Mouse (Mus musculus) monocyte, adult 59 days (primary cell): ENCODE data around the gene Acer3. TPM values are rescaled to one million over a fixed set of nuclear protein-coding genes. Genes with fewer than 3 reads are reported as not detected.

Source experiments
- total RNA-seq, 2 experiments: library from RNA; stranded (reverse); gene quantifications; one replicate each; pipeline ENCODE4 v1.2.4; 2023

Acer3 gene
- total RNA-seq = 100 to 1,000 TPM; 154 TPM

GRCm38 (mm10) chr7:98321083-98321482 is at the start of gene Acer3:
Gene Acer3 (minus strand): TSS chr7:98321208.

DNA sequence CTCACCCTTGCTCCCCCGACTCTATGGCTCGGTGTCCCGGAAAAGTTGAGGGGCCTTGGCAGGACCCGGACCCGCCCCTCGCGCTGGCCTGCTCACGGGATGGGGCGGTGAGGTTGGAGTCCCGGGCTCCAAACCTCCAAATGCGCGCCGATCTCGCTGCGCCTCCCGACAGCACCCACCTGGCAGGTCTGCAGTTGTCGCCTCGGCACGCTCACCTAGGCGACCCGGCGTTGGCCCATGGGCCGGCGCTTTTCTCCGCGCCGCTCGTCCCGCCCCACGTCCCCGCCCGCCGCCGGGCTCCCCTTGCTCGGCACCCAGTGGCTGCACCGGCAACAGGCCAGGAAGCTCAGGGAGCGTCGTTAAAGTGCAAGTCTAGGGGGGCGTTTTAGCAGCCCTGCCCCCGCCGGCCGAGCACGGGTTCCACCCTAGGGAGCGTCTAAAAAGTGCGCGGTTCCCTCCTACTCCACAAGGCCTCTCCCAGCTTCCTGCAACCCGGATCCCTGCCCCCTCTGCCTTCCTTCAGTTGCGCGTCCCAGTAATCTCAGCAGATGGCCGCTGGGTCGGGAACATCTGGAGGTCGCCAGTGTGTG is 40.1 kb upstream of the Acer3 start, which contains the start of gene Tsku:
Gene Tsku, minus strand, starts transcription at position 266 of the 590 bp plus-strand sequence.

DNA sequence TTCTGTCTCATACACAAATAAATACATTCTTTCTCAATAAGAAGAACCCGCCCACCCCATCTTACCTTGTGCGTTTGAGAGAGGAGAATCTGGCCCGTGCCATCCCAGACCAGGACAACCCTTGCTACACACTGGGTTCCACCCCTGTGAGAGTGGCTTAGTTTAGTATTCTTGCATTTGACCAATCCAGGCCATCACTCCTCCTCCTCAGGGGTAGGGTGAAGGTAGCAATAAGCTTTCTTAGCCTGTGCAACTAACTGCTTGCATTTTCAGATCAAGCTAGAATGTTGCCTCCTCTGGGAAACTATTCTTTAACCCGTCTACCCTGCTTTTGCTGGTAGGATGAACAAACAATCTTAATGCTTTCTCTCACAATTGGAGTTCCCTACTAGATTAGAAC is 121.6 kb downstream of the Acer3 start, which contains the start of gene B3gnt6:
Gene B3gnt6, minus strand, starts transcription at position 101 of the 400 bp plus-strand sequence.

DNA sequence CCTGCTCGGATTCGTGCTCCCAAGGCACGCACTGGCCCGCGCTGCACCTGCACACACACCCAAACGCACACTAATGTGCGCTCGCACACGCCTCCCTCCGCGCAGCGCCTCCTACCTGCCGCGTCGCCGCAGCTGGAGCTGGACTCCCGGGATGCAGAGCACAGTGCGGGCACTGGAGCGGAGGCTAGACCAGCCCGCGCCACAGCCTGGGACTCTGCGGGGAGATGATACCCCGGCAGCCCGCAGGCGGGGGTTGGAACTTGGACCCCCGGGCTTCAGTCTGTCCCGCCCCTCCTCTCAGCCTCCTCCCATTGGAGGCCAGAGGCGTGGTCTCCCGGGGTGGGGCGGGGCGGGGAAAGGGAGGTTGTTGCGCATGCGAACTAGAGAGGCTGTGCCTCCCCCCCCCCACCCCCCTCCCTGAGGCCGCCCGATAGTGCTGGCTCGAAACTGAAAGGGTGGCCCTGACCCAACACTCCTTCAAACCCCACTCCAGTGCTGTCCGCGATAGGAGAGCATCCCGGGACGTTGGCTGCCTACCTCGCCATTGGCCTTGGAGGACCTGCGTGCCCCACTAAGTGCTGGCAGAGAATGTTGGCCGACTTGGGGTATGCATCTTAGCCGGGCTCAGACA is 143.0 kb downstream of the Acer3 start, which contains the start of gene Capn5:
Gene Capn5, minus strand, starts transcription at position 346 of the 631 bp plus-strand sequence.

Other genes with a start within 250 kb of the Acer3 start
- gene Myo7a, start 201.7 kb downstream of the Acer3 start, total RNA-seq = 10 to 100 TPM; 28.9 to 37.2 TPM
- under 1 TPM; 0.24 to 0.37 TPM for gene Omp, start 175.7 kb downstream of the Acer3 start, total RNA-seq
- gene Capn5, start 142.9 kb downstream of the Acer3 start, total RNA-seq = 1 to 10 TPM; 1.3 to 3.4 TPM
- under 1 TPM; 0.85 to 0.94 TPM for gene B3gnt6, start 121.7 kb downstream of the Acer3 start, total RNA-seq
- 1 to 10 TPM; 4.8 to 6.3 TPM for gene Tsku, start 40.1 kb upstream of the Acer3 start, total RNA-seq
- gene Gucy2d, start 119.2 kb upstream of the Acer3 start, total RNA-seq = not detected
- gene Lrrc32, start 168.1 kb upstream of the Acer3 start, total RNA-seq = under 1 TPM; 0.21 to 0.31 TPM